ENCODE assay signal across 8 mouse cellular contexts in genomic region chr14:20733952-20734774, GRCm38 (mm10). TPM values are rescaled to one million over a fixed set of nuclear protein-coding genes. Genes with fewer than 3 reads are reported as not detected.
DNase-seq lines count a peak whose midpoint lies in the region; ATAC-seq lines count a peak whose summit lies in the region.

TSS of gene Ndst2 (minus strand) at chr14:20734562.

- H3K4me3 ChIP-seq in hindbrain, embryonic 13.5 days: peak within 1 kb of the TSS; percentile 76

- H3K27me3 ChIP-seq in hindbrain, embryonic 13.5 days: no peaks in the 10 kb centered on the region

- peak; percentile 98 for ATAC-seq in hindbrain, embryonic 13.5 days (ENCODE audit: low FRiP score)

- DNase-seq in NIH3T3 (ENCODE audit: low read depth): peak; percentile 94
- DNase-seq in cerebellum, postnatal 14 days: peak; percentile 88 to 92
- DNase-seq in frontal cortex, postnatal 14 days (ENCODE audit: low spot score in 2 of 2): peak; percentile 73 to 79
- DNase-seq in layer of hippocampus, postnatal 25 days (ENCODE audit: extremely low spot score in 1 of 2, low spot score in 1 of 2): peak; percentile 67 to 79
- peak; percentile 89 for DNase-seq in lung, postnatal 25 days (ENCODE audit: low spot score)
- peak; percentile 91 for DNase-seq in retina, embryonic 14.5 days (ENCODE audit: low spot score)
- peak; percentile 85 for DNase-seq in thymus, postnatal 4 days

- WGBS in hindbrain, embryonic 13.5 days: under 1% methylated on average over 73 of the region's 81 CpGs

- H3K4me2 ChIP-seq in hindbrain, embryonic 13.5 days: peak within 1 kb of the TSS; percentile 81

- H3K9me3 ChIP-seq in hindbrain, embryonic 13.5 days: no peaks in the 10 kb centered on the region

- H3K27ac ChIP-seq in hindbrain, embryonic 13.5 days: peak within 1 kb of the TSS; percentile 86

- peaks cover 55% of the 10 kb centered on the region for H3K36me3 ChIP-seq in hindbrain, embryonic 13.5 days

- H3K4me1 ChIP-seq in hindbrain, embryonic 13.5 days (replicated peaks): peaks cover 21% of the 10 kb centered on the region

- peak within 1 kb of the TSS; percentile 84 for H3K9ac ChIP-seq in hindbrain, embryonic 13.5 days

RNA-seq across cellular contexts. Expression of gene Ndst2, which starts in this region (rescaled TPM):
- polyA plus RNA-seq in hindbrain, embryonic 13.5 days (2015; fragmentation: Nextera tagmentation; extraction: Ambion mirVana): 16.7 and 19.1 TPM in 2 replicates
- 10 to 100 TPM; 15.3 to 19.3 TPM for total RNA-seq in layer of hippocampus, postnatal 25 days (2021)

Comparison
In these comparisons a context has a peak if more than half of its experiments do, and no peak if none do; other contexts are left out.
1. Peak in every context shown above with its lines: DNase-seq, ATAC-seq, H3K4me3 ChIP-seq and H3K27ac ChIP-seq.